Mouse (Mus musculus) midbrain, embryonic 14.5 days (tissue): ENCODE data around the gene Spsb1. TPM values are rescaled to one million over a fixed set of nuclear protein-coding genes. Genes with fewer than 3 reads are reported as not detected.

ENCODE experiments used
- ATAC-seq: fragments of 200-750 bp; cut with Nextera tagmentation; 2 replicates; pipeline ENCODE4 v1.8.0; 2017; ENCODE audit warnings: moderate number of reproducible peaks, moderate library complexity; ENCODE audit not compliant: low FRiP score, low TSS enrichment
- DNase-seq: peaks from one replicate; pipeline ENCODE4 v3.0.0-alpha.2; 2015
- H3K27ac ChIP-seq: fragments of 300-500 bp; sonication (generic); replicated peaks from 2 replicates; pipeline ENCODE4 v1.5.1; 2014; ENCODE audit warnings: mild to moderate bottlenecking, low read depth, low read length, moderate library complexity
- H3K27me3 ChIP-seq: fragments of 300-500 bp; sonication (generic); 2 replicates; pipeline ENCODE4 v1.6.1; 2014; ENCODE audit warnings: low read length, control low read depth, mixed read lengths; ENCODE audit not compliant: control insufficient read depth, insufficient read depth
- H3K36me3 ChIP-seq: fragments of 300-500 bp; sonication (generic); 2 replicates; pipeline ENCODE4 v1.6.1; 2014; ENCODE audit warnings: low read length, control low read depth; ENCODE audit not compliant: control insufficient read depth, insufficient read depth
- H3K4me1 ChIP-seq: fragments of 300-500 bp; sonication (generic); 2 replicates; pipeline ENCODE4 v1.6.1; 2014; ENCODE audit warnings: mild to moderate bottlenecking, antibody characterized with exemption, low read length, control low read depth; ENCODE audit not compliant: control insufficient read depth, insufficient read depth
- H3K4me2 ChIP-seq: fragments of 300-500 bp; sonication (generic); 2 replicates; pipeline ENCODE4 v1.6.1; 2014; ENCODE audit warnings: mild to moderate bottlenecking, low read length, moderate library complexity
- H3K4me3 ChIP-seq: fragments of 300-500 bp; sonication (generic); replicated peaks from 2 replicates; pipeline ENCODE4 v1.5.1; 2014; ENCODE audit warnings: low read depth, low read length
- H3K9ac ChIP-seq: fragments of 300-500 bp; sonication (generic); replicated peaks from 2 replicates; pipeline ENCODE4 v1.6.1; 2014; ENCODE audit warnings: mild to moderate bottlenecking, low read length, moderate library complexity
- H3K9me3 ChIP-seq: fragments of 300-500 bp; sonication (generic); 2 replicates; pipeline ENCODE4 v1.6.1; 2016; ENCODE audit warnings: low read length, control low read depth, mixed read lengths; ENCODE audit not compliant: control insufficient read depth
- WGBS: fragments of 180-500 bp; shearing (Covaris S2); extraction: QIAGEN DNeasy Blood & Tissue Kit; methylation state at CpG from one replicate; pipeline ENCODE4 v1.1.7; 2014; 5-methylcytosine and 5-hydroxymethylcytosine counted together
- polyA plus RNA-seq: library from polyadenylated mRNA; unstranded; fragments of >200 nt; fragmentation: Nextera tagmentation; extraction: Ambion mirVana; gene quantifications from 2 replicates; pipeline ENCODE4 v1.2.1, GENCODE M21; 2014

The Spsb1 gene
- polyA plus RNA-seq, 1 experiment from 2014 or later, result 4.2 TPM

GRCm38 (mm10) chr4:149951201-149951600 lies 3.6 kb downstream of the Spsb1 start:
- H3K4me1 ChIP-seq, result peaks cover 9% of the 10 kb centered on the region; the same call in 1 of the 2 replicates
- no peak overlapping the region for H3K9ac ChIP-seq

GRCm38 (mm10) chr4:149949691-149950090 lies 5.2 kb downstream of the Spsb1 start:
- no peak overlapping the region for H3K9ac ChIP-seq
- no peaks in the 10 kb centered on the region for H3K9me3 ChIP-seq
- WGBS, result 76% methylated on average over 13 of the region's 13 CpGs
- H3K4me1 ChIP-seq, result peaks cover 12% of the 10 kb centered on the region; the same call in 1 of the 2 replicates
- DNase-seq (no peak), ATAC-seq (no peak)
- peaks cover 24% of the 10 kb centered on the region for H3K27me3 ChIP-seq
- no peak overlapping the region for H3K27ac ChIP-seq
- H3K4me3 ChIP-seq, result no peak overlapping the region
- no peak overlapping the region for H3K4me2 ChIP-seq
- no peaks in the 10 kb centered on the region for H3K36me3 ChIP-seq

More at GRCm38 (mm10) chr4:149951201-149951600, 3.6 kb downstream of the Spsb1 start:
- WGBS, result 87% methylated on average over 13 of the region's 13 CpGs
- no peak for DNase-seq
- H3K4me2 ChIP-seq, result no peak overlapping the region
- no peak overlapping the region for H3K27ac ChIP-seq
- peaks cover 38% of the 10 kb centered on the region for H3K27me3 ChIP-seq
- no peak for ATAC-seq
- H3K36me3 ChIP-seq, result no peaks in the 10 kb centered on the region
- no peaks in the 10 kb centered on the region for H3K9me3 ChIP-seq
- H3K4me3 ChIP-seq, result no peak overlapping the region

GRCm38 (mm10) chr4:149948119-149948518 lies 6.7 kb downstream of the Spsb1 start:
- ATAC-seq (no peak), DNase-seq (no peak)
- H3K4me3 ChIP-seq, result no peak overlapping the region
- peaks cover 11% of the 10 kb centered on the region for H3K27me3 ChIP-seq
- H3K4me1 ChIP-seq, result peaks cover 16% of the 10 kb centered on the region
- 92% methylated on average over 5 of the region's 5 CpGs for WGBS
- H3K9ac ChIP-seq, result no peak overlapping the region
- no peaks in the 10 kb centered on the region for H3K9me3 ChIP-seq
- H3K36me3 ChIP-seq, result no peaks in the 10 kb centered on the region
- H3K27ac ChIP-seq, result no peak overlapping the region
- H3K4me2 ChIP-seq, result no peak overlapping the region

- H3K27ac ChIP-seq, result no peak overlapping the region
- H3K4me1 ChIP-seq, result peaks cover 20% of the 10 kb centered on the region
- H3K9ac ChIP-seq, result no peak overlapping the region
- H3K9me3 ChIP-seq, result no peaks in the 10 kb centered on the region
- no peak for ATAC-seq
- DNase-seq, result no peak
- H3K4me3 ChIP-seq, result no peak overlapping the region
- H3K4me2 ChIP-seq, result no peak overlapping the region
- no peaks in the 10 kb centered on the region for H3K36me3 ChIP-seq
- WGBS, result 85% methylated on average over 5 of the region's 5 CpGs
- H3K27me3 ChIP-seq, result peaks cover 4% of the 10 kb centered on the region; the same call in 1 of the 2 replicates
Observed at GRCm38 (mm10) chr4:149947396-149947795, 7.4 kb downstream of the Spsb1 start.

GRCm38 (mm10) chr4:149945194-149945593 lies 9.6 kb downstream of the Spsb1 start:
- H3K27ac ChIP-seq, result no peak overlapping the region
- no peaks in the 10 kb centered on the region for H3K36me3 ChIP-seq
- H3K4me3 ChIP-seq, result no peak overlapping the region
- no peaks in the 10 kb centered on the region for H3K9me3 ChIP-seq
- H3K27me3 ChIP-seq, result no peaks in the 10 kb centered on the region
- 51% methylated on average over 9 of the region's 9 CpGs for WGBS
- DNase-seq (no peak), ATAC-seq (no peak)
- no peak overlapping the region for H3K9ac ChIP-seq
- peaks cover 20% of the 10 kb centered on the region for H3K4me1 ChIP-seq
- H3K4me2 ChIP-seq, result no peak overlapping the region

GRCm38 (mm10) chr4:149944214-149944613 lies 10.6 kb downstream of the Spsb1 start:
- no peaks in the 10 kb centered on the region for H3K36me3 ChIP-seq
- H3K27ac ChIP-seq, result no peak overlapping the region
- no peak overlapping the region for H3K9ac ChIP-seq
- H3K9me3 ChIP-seq, result no peaks in the 10 kb centered on the region
- DNase-seq (peak; percentile 65), ATAC-seq (no peak)
- peaks cover 20% of the 10 kb centered on the region for H3K4me1 ChIP-seq
- 25% methylated on average over 12 of the region's 12 CpGs for WGBS
- no peak overlapping the region for H3K4me3 ChIP-seq
- H3K4me2 ChIP-seq, result no peak overlapping the region
- H3K27me3 ChIP-seq, result no peaks in the 10 kb centered on the region

GRCm38 (mm10) chr4:149942831-149943741 lies 11.8 kb downstream of the Spsb1 start:
- Histone ChIP-seq H3K4me1 (peaks cover 20% of the 10 kb centered on the region), H3K9me3 (no peaks in the 10 kb centered on the region), H3K27me3 (no peaks in the 10 kb centered on the region), H3K36me3 (no peaks in the 10 kb centered on the region), H3K9ac (0 out of 2 replicates have a peak overlapping the region, but pooled peaks have one; percentile 16), H3K4me3 (no peak overlapping the region), H3K27ac (no peak overlapping the region), H3K4me2 (no peak overlapping the region)
- 56% methylated on average over 10 of the region's 10 CpGs for WGBS
- no peak for ATAC-seq
- no peak for DNase-seq

- Histone ChIP-seq H3K4me2 (no peak overlapping the region), H3K9ac (no peak overlapping the region), H3K9me3 (no peaks in the 10 kb centered on the region), H3K27ac (no peak overlapping the region), H3K36me3 (no peaks in the 10 kb centered on the region), H3K4me3 (no peak overlapping the region), H3K27me3 (no peaks in the 10 kb centered on the region), H3K4me1 (peaks cover 20% of the 10 kb centered on the region)
- WGBS, result 86% methylated on average over 18 of the region's 18 CpGs
- DNase-seq, result no peak
- no peak for ATAC-seq
Observed at GRCm38 (mm10) chr4:149941067-149941755, 13.6 kb downstream of the Spsb1 start.
